Mouse (Mus musculus) embryonic fibroblast, embryonic 13.5 days (primary cell): Measurements from ENCODE around the gene Capn1. TPM values are rescaled to one million over a fixed set of nuclear protein-coding genes. Genes with fewer than 3 reads are reported as not detected.
A peak's percentile ranks its signal among the peaks of the same experiment; 100 is the strongest.

Experiments used
- H3K27ac ChIP-seq: 2 replicates; pipeline ENCODE4 v1.5.1; 2012; ENCODE audit warnings: low read length, control low read depth, inconsistent platforms; ENCODE audit not compliant: insufficient read depth
- H3K4me1 ChIP-seq: 2 replicates; pipeline ENCODE4 v1.6.1; 2011; ENCODE audit warnings: low read length; ENCODE audit not compliant: control insufficient read depth, insufficient read depth
- H3K4me3 ChIP-seq: 2 replicates; pipeline ENCODE4 v1.5.1; 2011; ENCODE audit warnings: mild to moderate bottlenecking, control low read depth, low read length; ENCODE audit not compliant: insufficient read depth
- CTCF ChIP-seq: IDR thresholded peaks from 2 replicates; pipeline ENCODE4 v1.5.1; 2011; ENCODE audit warnings: mild to moderate bottlenecking, control low read depth, low read length, moderate library complexity, borderline replicate concordance; ENCODE audit not compliant: insufficient read depth
- POLR2A ChIP-seq: IDR thresholded peaks from 2 replicates; pipeline ENCODE4 v1.6.1; 2011; ENCODE audit warnings: low read depth, mild to moderate bottlenecking, control low read depth, low read length, moderate library complexity
- polyA plus RNA-seq: library from polyadenylated mRNA; stranded (reverse); fragments of >200 nt; gene quantifications from 2 replicates; pipeline ENCODE4 v1.2.4, GENCODE M21; 2011; ENCODE audit warnings: low read depth; ENCODE audit not compliant: missing spikeins, insufficient read length

Capn1 gene
- polyA plus RNA-seq, 1 experiment: 46.5 TPM

- Histone ChIP-seq H3K27ac (peak overlapping the region; percentile 51), H3K4me1 (peaks cover 20% of the 10 kb centered on the region), H3K4me3 (no peak overlapping the region)
- no peak for TF ChIP-seq CTCF
- no peak for TF ChIP-seq POLR2A
These were observed 71.6 kb downstream of the Capn1 start for GRCm38 (mm10) chr19:5944145-5944544.

DNA sequence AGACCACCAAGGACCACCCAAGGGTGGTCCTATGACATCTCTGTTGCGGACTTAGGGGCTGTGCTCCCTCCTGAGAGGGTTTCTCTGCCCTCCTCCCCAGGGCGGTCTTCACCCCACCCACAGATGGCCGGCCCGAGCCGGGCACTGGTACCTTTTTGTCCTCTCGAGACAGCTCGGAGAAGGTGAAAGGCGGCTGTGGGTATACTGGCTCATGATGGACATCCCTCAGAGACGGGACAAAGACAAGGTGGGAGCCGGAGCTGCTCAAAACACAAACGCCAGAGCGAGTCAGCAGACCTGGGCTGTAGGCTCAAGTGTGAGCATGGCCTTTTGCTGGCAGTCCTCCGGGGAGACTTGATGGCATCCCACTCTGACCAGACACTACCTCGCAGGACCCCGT is 72.3 kb downstream of the Capn1 start:
- H3K27ac ChIP-seq: no peak overlapping the region
- TF ChIP-seq POLR2A: no peak
- TF ChIP-seq CTCF: no peak
- H3K4me1 ChIP-seq: peaks cover 20% of the 10 kb centered on the region
- no peak overlapping the region for H3K4me3 ChIP-seq

DNA sequence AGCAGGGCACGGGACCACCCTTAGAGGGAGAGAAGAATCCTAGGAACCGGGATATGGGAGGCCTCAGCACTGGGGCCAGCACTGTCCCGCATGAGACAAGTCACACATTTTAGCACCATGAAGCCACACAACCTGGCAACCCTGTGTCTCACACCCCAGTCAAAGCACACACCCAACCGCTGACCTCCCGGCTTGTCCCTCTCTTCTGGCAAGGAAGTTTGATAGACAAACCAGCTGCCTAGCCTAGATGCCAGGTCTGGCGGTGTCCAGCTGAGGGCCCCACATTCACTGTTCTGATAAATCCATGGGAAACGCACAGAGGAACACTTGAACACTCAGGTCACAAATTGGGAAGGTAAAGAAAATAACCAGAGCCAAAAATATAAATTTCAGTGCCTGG is 73.1 kb downstream of the Capn1 start:
- no peak overlapping the region for H3K27ac ChIP-seq
- no peak for TF ChIP-seq POLR2A
- TF ChIP-seq CTCF: no peak
- H3K4me1 ChIP-seq: peaks cover 20% of the 10 kb centered on the region
- H3K4me3 ChIP-seq: no peak overlapping the region

DNA sequence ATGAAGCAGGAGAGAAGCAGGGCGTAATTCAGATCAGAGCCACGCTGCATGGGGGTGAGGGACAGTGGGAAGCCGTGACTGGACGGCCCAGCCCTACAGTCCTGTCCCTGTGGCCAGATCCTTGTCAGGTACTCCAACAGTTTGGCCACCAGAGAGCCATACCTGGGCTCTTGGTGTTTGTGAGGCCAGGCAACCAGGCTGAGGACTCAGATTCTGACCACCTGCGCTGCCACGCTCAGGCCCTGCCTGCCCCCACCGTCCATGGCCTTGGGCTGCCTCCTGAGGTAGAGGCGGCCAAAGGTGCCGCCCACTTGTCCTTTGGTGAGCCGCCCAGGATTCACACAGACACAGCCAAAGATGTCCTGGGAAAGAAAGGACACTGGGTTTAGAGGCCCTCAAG is 75.0 kb downstream of the Capn1 start:
- Histone ChIP-seq H3K27ac (peak overlapping the region; percentile 90), H3K4me1 (peaks cover 15% of the 10 kb centered on the region), H3K4me3 (no peak overlapping the region)
- TF ChIP-seq POLR2A (no peak), CTCF (no peak)

- Histone ChIP-seq H3K4me3 (no peak overlapping the region), H3K27ac (peak overlapping the region; percentile 90), H3K4me1 (peaks cover 10% of the 10 kb centered on the region)
- TF ChIP-seq POLR2A: no peak
These were observed 75.5 kb downstream of the Capn1 start for GRCm38 (mm10) chr19:5940173-5940572.

- H3K4me3 ChIP-seq: no peak overlapping the region
- TF ChIP-seq CTCF (no peak), POLR2A (no peak)
- peaks cover 9% of the 10 kb centered on the region for H3K4me1 ChIP-seq
- H3K27ac ChIP-seq: peak overlapping the region; percentile 56
These were observed 76.0 kb downstream of the Capn1 start for GRCm38 (mm10) chr19:5939715-5940114.

Other genes with a start within 250 kb of the Capn1 start
- gene Scyl1, start 244.5 kb downstream of the Capn1 start, polyA plus RNA-seq: 78.4 and 83.1 TPM in 2 replicates
- 24.9 and 35.7 TPM in 2 replicates for gene Frmd8, start 140.6 kb downstream of the Capn1 start, polyA plus RNA-seq
- gene Slc25a45, start 138.1 kb downstream of the Capn1 start, polyA plus RNA-seq: 1.3 and 3.5 TPM in 2 replicates
- gene Tigd3, start 121.7 kb downstream of the Capn1 start, polyA plus RNA-seq: 0.60 and 1.5 TPM in 2 replicates
- gene Dpf2, start 102.9 kb downstream of the Capn1 start, polyA plus RNA-seq: 94.7 and 135 TPM in 2 replicates
- gene Cdc42ep2, start 91.1 kb downstream of the Capn1 start, polyA plus RNA-seq: 10.4 and 12.1 TPM in 2 replicates
- 19.7 and 29.7 TPM in 2 replicates for gene Pola2, start 51.7 kb downstream of the Capn1 start, polyA plus RNA-seq
- not detected in 2 replicates for gene Slc22a20, start 29.8 kb downstream of the Capn1 start, polyA plus RNA-seq
- gene Syvn1, start 30.7 kb upstream of the Capn1 start, polyA plus RNA-seq: 36.8 and 40.3 TPM in 2 replicates
- gene Mrpl49, start 41.9 kb upstream of the Capn1 start, polyA plus RNA-seq: 24.0 and 25.7 TPM in 2 replicates
- 1,065 and 1,194 TPM in 2 replicates for gene Fau, start 41.9 kb upstream of the Capn1 start, polyA plus RNA-seq
- 8.9 and 9.9 TPM in 2 replicates for gene Znhit2, start 45.3 kb upstream of the Capn1 start, polyA plus RNA-seq
- 18.5 and 20.7 TPM in 2 replicates for gene Tm7sf2, start 52.5 kb upstream of the Capn1 start, polyA plus RNA-seq
- 23.2 and 23.5 TPM in 2 replicates for gene Vps51, start 61.3 kb upstream of the Capn1 start, polyA plus RNA-seq
- gene Tmem262, start 64.1 kb upstream of the Capn1 start, polyA plus RNA-seq: not detected in 2 replicates
- gene Gm28374, start 66.4 kb upstream of the Capn1 start, polyA plus RNA-seq: 1.6 TPM in 1 of 2 replicates, not detected in the other
- gene Zfpl1, start 69.1 kb upstream of the Capn1 start, polyA plus RNA-seq: 43.0 and 59.0 TPM in 2 replicates
- gene Cdca5, start 69.1 kb upstream of the Capn1 start, polyA plus RNA-seq: 9.4 and 12.9 TPM in 2 replicates
- gene AC131692.1, start 78.5 kb upstream of the Capn1 start, polyA plus RNA-seq: 0.58 and 0.68 TPM in 2 replicates
- 0.45 and 0.61 TPM in 2 replicates for gene Naaladl1, start 89.9 kb upstream of the Capn1 start, polyA plus RNA-seq
- 13.7 and 16.2 TPM in 2 replicates for gene Sac3d1, start 102.8 kb upstream of the Capn1 start, polyA plus RNA-seq
- gene Snx15, start 112.4 kb upstream of the Capn1 start, polyA plus RNA-seq: 19.5 and 22.6 TPM in 2 replicates
- not detected in 2 replicates for gene Batf2, start 125.1 kb upstream of the Capn1 start, polyA plus RNA-seq
- 56.2 and 57.6 TPM in 2 replicates for gene Arl2, start 125.7 kb upstream of the Capn1 start, polyA plus RNA-seq
- gene Majin, start 168.5 kb upstream of the Capn1 start, polyA plus RNA-seq: not detected in 2 replicates
- gene Gpha2, start 210.5 kb upstream of the Capn1 start, polyA plus RNA-seq: not detected in 2 replicates
- 26.0 and 33.0 TPM in 2 replicates for gene Ppp2r5b, start 220.0 kb upstream of the Capn1 start, polyA plus RNA-seq
- gene Atg2a, start 225.8 kb upstream of the Capn1 start, polyA plus RNA-seq: 13.0 and 14.3 TPM in 2 replicates